Mouse (Mus musculus) right cerebral cortex, postnatal 36 days (tissue): ENCODE results near the gene Iqgap2.

Experiments used
- DNase-seq, 2 experiments: peaks; one replicate each; pipeline ENCODE4 v3.0.0; 2022; ENCODE audit warnings: low spot score in 2 of 2, mixed read lengths in 1 of 2

The Iqgap2 gene

GRCm38 (mm10) chr13:95618859-95619258 lies 272.9 kb downstream of the Iqgap2 start:
- DNase-seq = no peak

GRCm38 (mm10) chr13:95618309-95618712 lies 273.4 kb downstream of the Iqgap2 start, which contains the start of gene F2r:
Gene F2r, minus strand, starts transcription at chr13:95618487.
- DNase-seq = peak; percentile 16 to 19

- no peak for DNase-seq
Observed at GRCm38 (mm10) chr13:95617671-95618171, 274.0 kb downstream of the Iqgap2 start.

GRCm38 (mm10) chr13:95617082-95617670 lies 274.5 kb downstream of the Iqgap2 start:
- DNase-seq = no peak

- DNase-seq = no peak
Observed at GRCm38 (mm10) chr13:95616512-95616911, 275.2 kb downstream of the Iqgap2 start.

- DNase-seq = no peak
Observed at GRCm38 (mm10) chr13:95614757-95615156, 277.0 kb downstream of the Iqgap2 start.

- DNase-seq = no peak
Observed at GRCm38 (mm10) chr13:95612243-95612642, 279.5 kb downstream of the Iqgap2 start.

- DNase-seq = no peak
Observed at GRCm38 (mm10) chr13:95611752-95612151, 280.0 kb downstream of the Iqgap2 start.

GRCm38 (mm10) chr13:95610786-95611562 lies 280.7 kb downstream of the Iqgap2 start:
- DNase-seq = no peak

GRCm38 (mm10) chr13:95609088-95609420 lies 282.7 kb downstream of the Iqgap2 start:
- no peak for DNase-seq

- no peak for DNase-seq
Observed at GRCm38 (mm10) chr13:95608416-95609087, 283.2 kb downstream of the Iqgap2 start.

GRCm38 (mm10) chr13:95607019-95607418 lies 284.7 kb downstream of the Iqgap2 start:
- DNase-seq = no peak

- no peak for DNase-seq
Observed at GRCm38 (mm10) chr13:95604288-95604687, 287.4 kb downstream of the Iqgap2 start.

GRCm38 (mm10) chr13:95599833-95600359 lies 291.8 kb downstream of the Iqgap2 start:
- DNase-seq = no peak

GRCm38 (mm10) chr13:95598232-95598920 lies 293.3 kb downstream of the Iqgap2 start:
- no peak for DNase-seq

- DNase-seq = no peak
Observed at GRCm38 (mm10) chr13:95597578-95597977, 294.1 kb downstream of the Iqgap2 start.

GRCm38 (mm10) chr13:95596689-95597088 lies 295.0 kb downstream of the Iqgap2 start:
- no peak for DNase-seq

- no peak for DNase-seq
Observed at GRCm38 (mm10) chr13:95595921-95596320, 295.8 kb downstream of the Iqgap2 start.

- no peak for DNase-seq
Observed at GRCm38 (mm10) chr13:95595411-95595810, 296.3 kb downstream of the Iqgap2 start.

GRCm38 (mm10) chr13:95592860-95593259 lies 298.9 kb downstream of the Iqgap2 start:
- DNase-seq = no peak

- DNase-seq = no peak
Observed at GRCm38 (mm10) chr13:95591606-95592005, 300.1 kb downstream of the Iqgap2 start.

GRCm38 (mm10) chr13:95587628-95588027 lies 304.1 kb downstream of the Iqgap2 start:
- no peak for DNase-seq
